Mouse (Mus musculus) myocyte (in vitro differentiated cells): ENCODE data around the gene Cwc22.

Source experiments
- CEBPB ChIP-seq: IDR thresholded peaks from 2 replicates; pipeline ENCODE4 v1.6.1; 2011; ENCODE audit warnings: mild to moderate bottlenecking, moderate library complexity; ENCODE audit not compliant: poor library complexity, insufficient read depth, severe bottlenecking
- E2F4 ChIP-seq: IDR thresholded peaks from one replicate; pipeline ENCODE4 v1.6.1; 2011; ENCODE audit warnings: mild to moderate bottlenecking, control low read depth, moderate library complexity; ENCODE audit not compliant: insufficient read depth
- MAX ChIP-seq: IDR thresholded peaks from one replicate; pipeline ENCODE4 v1.6.1; 2011; ENCODE audit warnings: low read depth, mild to moderate bottlenecking, control low read depth
- MYOD1 ChIP-seq, 3 experiments: IDR thresholded peaks; one replicate each; pipeline ENCODE4 v1.6.1; 2011; ENCODE audit warnings: control low read depth in 2 of 3, low read depth in 2 of 3, mild to moderate bottlenecking in 2 of 3, moderate library complexity in 1 of 3; ENCODE audit not compliant: insufficient read length in 2 of 3, control insufficient read depth in 1 of 3
- MYOG ChIP-seq, 3 experiments: IDR thresholded peaks; one replicate each; pipeline ENCODE4 v1.6.1; 2011; ENCODE audit warnings: control low read depth in 2 of 3, low read depth in 2 of 3, mild to moderate bottlenecking in 2 of 3; ENCODE audit not compliant: insufficient read length in 2 of 3, control insufficient read depth in 1 of 3, insufficient read depth in 1 of 3
- POLR2A ChIP-seq: IDR thresholded peaks from one replicate; pipeline ENCODE4 v1.6.1; 2011; ENCODE audit warnings: low read depth, mild to moderate bottlenecking, control low read depth, moderate library complexity; ENCODE audit not compliant: insufficient read length
- POLR2AphosphoS2 ChIP-seq: IDR thresholded peaks from one replicate; pipeline ENCODE4 v1.6.1; 2011; ENCODE audit warnings: low read depth, control low read depth; ENCODE audit not compliant: insufficient read length
- REST ChIP-seq: IDR thresholded peaks from one replicate; pipeline ENCODE4 v1.6.1; 2011; ENCODE audit warnings: mild to moderate bottlenecking, control low read depth, moderate library complexity; ENCODE audit not compliant: insufficient read depth, insufficient read length
- SRF ChIP-seq: IDR thresholded peaks from one replicate; pipeline ENCODE4 v1.6.1; 2011; ENCODE audit warnings: low read depth; ENCODE audit not compliant: control insufficient read depth, insufficient read length
- TCF12 ChIP-seq: IDR thresholded peaks from one replicate; pipeline ENCODE4 v1.6.1; 2011; ENCODE audit warnings: mild to moderate bottlenecking, control low read depth; ENCODE audit not compliant: poor library complexity, insufficient read depth, severe bottlenecking
- USF1 ChIP-seq: IDR thresholded peaks from one replicate; pipeline ENCODE4 v1.6.1; 2011; ENCODE audit warnings: low read depth, mild to moderate bottlenecking, control low read depth, moderate library complexity

GRCm38 (mm10) chr2:77960711-77961110 lies 14.5 kb upstream of the Cwc22 start:
- TF ChIP-seq POLR2A (no peak), REST (no peak), E2F4 (no peak), USF1 (no peak), MAX (no peak), CEBPB (no peak), TCF12 (no peak), POLR2AphosphoS2 (no peak), MYOG (IDR thresholded peaks at IDR 0.05; ENCODE audit: control insufficient read depth in 1 of 3, insufficient read depth in 1 of 3, insufficient read length in 2 of 3, low read depth in 2 of 3) (no peak), MYOD1 (IDR thresholded peaks at IDR 0.05; ENCODE audit: control insufficient read depth in 1 of 3, insufficient read length in 2 of 3, low read depth in 2 of 3) (no peak), SRF (no peak)
